Mouse (Mus musculus) heart, postnatal 0 days (tissue): ENCODE data around the gene Chia1.

Source experiments
- CTCF ChIP-seq: IDR thresholded peaks from 2 replicates; pipeline ENCODE4 v1.5.1; 2016; ENCODE audit warnings: antibody characterized with exemption, control low read depth, low read depth
- EP300 ChIP-seq: IDR thresholded peaks from 2 replicates; pipeline ENCODE4 v1.6.1; 2016; ENCODE audit warnings: antibody characterized with exemption, low read depth

DNA sequence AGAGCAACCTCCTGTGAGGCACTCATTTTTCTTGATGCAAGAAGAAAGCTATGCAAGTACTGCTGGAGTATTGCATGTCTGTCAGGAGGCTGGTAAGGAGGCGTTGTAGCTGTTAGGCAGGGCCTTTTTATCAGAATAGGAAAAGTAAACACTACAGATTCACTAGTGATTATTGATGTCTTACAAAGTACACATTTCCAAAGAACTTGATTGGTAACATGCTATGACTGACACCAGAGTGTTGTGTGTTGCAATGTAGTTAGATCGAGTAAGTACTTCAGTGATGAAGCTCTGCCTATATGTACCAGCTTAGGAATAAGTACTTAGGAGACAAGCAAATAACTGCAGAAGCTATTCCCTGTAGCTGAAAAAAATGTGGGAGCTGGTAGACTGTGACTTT, 42.0 kb upstream of the Chia1 start:
- no peak for TF ChIP-seq CTCF
- no peak for TF ChIP-seq EP300
